Mouse (Mus musculus) thymus, adult 2 months (tissue): ENCODE results near the gene Megf11.

Experiments used
- CTCF ChIP-seq: fragments of 200-500 bp; IDR thresholded peaks from 2 replicates; pipeline ENCODE4 v1.5.1; 2012; ENCODE audit warnings: mild to moderate bottlenecking, control low read depth, low read length, moderate library complexity, borderline replicate concordance; ENCODE audit not compliant: control insufficient read depth, poor library complexity, insufficient read depth; ENCODE audit errors: extremely low read depth
- POLR2A ChIP-seq: fragments of 200-500 bp; IDR thresholded peaks from 2 replicates; pipeline ENCODE4 v1.6.1; 2012; ENCODE audit warnings: mild to moderate bottlenecking, low read length, control low read depth, moderate library complexity; ENCODE audit not compliant: control insufficient read depth, poor library complexity, insufficient read depth; ENCODE audit errors: extremely low read depth

DNA sequence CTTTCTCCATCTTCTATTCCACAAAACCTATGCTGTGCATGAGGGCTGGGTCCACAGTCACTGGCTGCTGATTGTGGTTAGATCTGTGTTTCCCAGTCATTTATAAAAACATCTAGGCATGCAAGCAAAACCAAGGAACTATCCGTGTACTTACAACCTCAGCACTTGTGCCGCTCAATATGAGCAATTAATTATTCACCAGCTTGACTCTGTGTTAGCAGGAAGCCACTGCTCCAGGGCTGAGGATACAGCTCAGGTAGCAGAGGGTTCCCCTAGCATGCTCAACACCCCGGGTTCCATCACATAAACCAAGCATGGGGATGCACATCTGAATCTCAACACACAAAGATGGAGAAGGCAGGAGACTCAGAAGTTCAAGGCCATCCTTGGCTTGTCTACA lies 233.0 kb downstream of the Megf11 start:
- TF ChIP-seq CTCF (no peak), POLR2A (no peak)
